Mouse (Mus musculus) kidney, postnatal 25 days (tissue): ENCODE data around the gene Gramd1b.

Experiments
- DNase-seq, 2 experiments: peaks; one replicate each; pipeline ENCODE4 v3.0.0; 2021; ENCODE audit warnings: mixed read lengths in 2 of 2

Gene Gramd1b

GRCm38 (mm10) chr9:40531027-40531621 lies at the start of gene Gramd1b:
Gramd1b (minus strand) TSS chr9:40531383.
- peak in 1 of 2 experiments; percentile 46 for DNase-seq

GRCm38 (mm10) chr9:40578726-40579625 lies 47.8 kb upstream of the Gramd1b start:
- DNase-seq, result no peak

- no peak for DNase-seq
Measured at GRCm38 (mm10) chr9:40577132-40577531, 45.9 kb upstream of the Gramd1b start.

GRCm38 (mm10) chr9:40575053-40575985 lies 44.1 kb upstream of the Gramd1b start:
- peak in 1 of 2 experiments; percentile 47 for DNase-seq

- DNase-seq, result no peak
Measured at GRCm38 (mm10) chr9:40571280-40571679, 40.1 kb upstream of the Gramd1b start.

- DNase-seq, result no peak
Measured at GRCm38 (mm10) chr9:40568070-40568469, 36.9 kb upstream of the Gramd1b start.

GRCm38 (mm10) chr9:40563750-40564149 lies 32.6 kb upstream of the Gramd1b start:
- no peak for DNase-seq

- DNase-seq, result no peak
Measured at GRCm38 (mm10) chr9:40559646-40560045, 28.5 kb upstream of the Gramd1b start.

- DNase-seq, result no peak
Measured at GRCm38 (mm10) chr9:40557796-40558195, 26.6 kb upstream of the Gramd1b start.

GRCm38 (mm10) chr9:40556396-40556795 lies 25.2 kb upstream of the Gramd1b start:
- no peak for DNase-seq

- no peak for DNase-seq
Measured at GRCm38 (mm10) chr9:40555243-40555642, 24.1 kb upstream of the Gramd1b start.

- no peak for DNase-seq
Measured at GRCm38 (mm10) chr9:40547876-40548275, 16.7 kb upstream of the Gramd1b start.

- DNase-seq, result no peak
Measured at GRCm38 (mm10) chr9:40545193-40545592, 14.0 kb upstream of the Gramd1b start.

- DNase-seq, result no peak
Measured at GRCm38 (mm10) chr9:40539588-40540140, 8.5 kb upstream of the Gramd1b start.

- peak; percentile 59 to 79 for DNase-seq
Measured at GRCm38 (mm10) chr9:40537708-40538105, 6.5 kb upstream of the Gramd1b start.

- DNase-seq, result no peak
Measured at GRCm38 (mm10) chr9:40537044-40537707, 6.0 kb upstream of the Gramd1b start.

- DNase-seq, result no peak
Measured at GRCm38 (mm10) chr9:40530536-40530935, 647 bp downstream of the Gramd1b start.

GRCm38 (mm10) chr9:40528733-40529132 lies 2.5 kb downstream of the Gramd1b start:
- DNase-seq, result no peak

GRCm38 (mm10) chr9:40526928-40527327 lies 4.3 kb downstream of the Gramd1b start:
- DNase-seq, result no peak

- no peak for DNase-seq
Measured at GRCm38 (mm10) chr9:40522156-40522555, 9.0 kb downstream of the Gramd1b start.

GRCm38 (mm10) chr9:40521097-40521496 lies 10.1 kb downstream of the Gramd1b start:
- DNase-seq, result no peak

GRCm38 (mm10) chr9:40519294-40519693 lies 11.9 kb downstream of the Gramd1b start:
- no peak for DNase-seq
